Mouse (Mus musculus): ENCODE measurements around the gene Kif1a.

GRCm38 (mm10) chr1:93125256-93125655 is 23.5 kb upstream of the Kif1a start:
- TF ChIP-seq POLR2A (IDR thresholded peaks at IDR 0.05; ENCODE audit: borderline replicate concordance, insufficient read depth, low read length) (no peak), CTCF (IDR thresholded peaks at IDR 0.05; ENCODE audit: borderline replicate concordance, insufficient read depth, low read depth, low read length) (no peak)

Measured in cerebellum, adult 2 months (tissue).